Comparison of ENCODE assay signal across 26 mouse cellular contexts in the genomic region with DNA sequence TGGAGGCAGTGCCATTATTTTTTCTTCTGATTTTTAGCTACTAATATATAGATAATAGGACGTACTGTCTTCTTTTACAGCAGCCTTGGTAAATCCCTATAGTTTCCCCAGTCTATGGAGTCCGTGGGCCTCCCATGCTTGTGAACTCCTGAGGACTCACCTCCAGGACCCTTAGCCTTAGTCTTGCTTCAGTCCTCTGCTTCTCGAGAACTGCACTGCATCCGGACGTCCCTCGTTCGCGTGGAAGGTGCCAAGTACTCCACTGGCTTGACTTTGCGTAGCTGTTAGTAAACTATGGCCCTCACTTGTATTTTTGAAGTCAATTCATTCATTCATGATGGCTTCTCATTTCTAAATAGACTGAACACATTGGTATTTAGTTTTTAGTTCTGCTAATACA.
"Had no signal": no experiment of that assay in that cellular context is flagged by ENCODE, and none has a peak within 500 bp of the region (broad histone marks: within the 10 kb centered on the region; RNA-seq: fewer than 3 reads in every experiment).

No protein-coding gene starts in this region.

- H3K4me3 ChIP-seq: gastrocnemius, adult 2 months; heart, embryonic 10.5 days; heart, embryonic 12.5 days; hindbrain, embryonic 10.5 days; hindbrain, embryonic 12.5 days; intestine, embryonic 15.5 days; limb, embryonic 13.5 days; limb, embryonic 15.5 days; liver, embryonic 12.5 days had no signal

- ATAC-seq: hindbrain, embryonic 16.5 days; inflammation-experienced regulatory T-cells, adult 6 months; intestine, embryonic 15.5 days; intestine, postnatal 0 days; liver, embryonic 12.5 days had no signal

- H3K27ac ChIP-seq: gastrocnemius, adult 2 months; heart, embryonic 10.5 days; hindbrain, embryonic 10.5 days; hindbrain, embryonic 12.5 days; hindbrain, embryonic 14.5 days; intestine, embryonic 15.5 days; limb, embryonic 13.5 days; limb, embryonic 15.5 days; liver, embryonic 12.5 days; liver, embryonic 14.5 days had no signal

- H3K4me1 ChIP-seq: hindbrain, embryonic 10.5 days; hindbrain, embryonic 12.5 days; intestine, embryonic 15.5 days; limb, embryonic 13.5 days; limb, embryonic 15.5 days had no signal

- H3K9me3 ChIP-seq: heart, embryonic 10.5 days; heart, embryonic 12.5 days; hindbrain, embryonic 10.5 days; hindbrain, embryonic 12.5 days; intestine, embryonic 15.5 days; limb, embryonic 13.5 days; limb, embryonic 15.5 days; liver, embryonic 12.5 days had no signal

- H3K9ac ChIP-seq: heart, embryonic 12.5 days; hindbrain, embryonic 12.5 days; hindbrain, embryonic 14.5 days; intestine, embryonic 15.5 days; limb, embryonic 13.5 days; limb, embryonic 15.5 days; liver, embryonic 12.5 days; liver, embryonic 14.5 days had no signal

- DNase-seq: gastrocnemius, adult 2 months; gastrocnemius, postnatal 10 days; gastrocnemius, postnatal 25 days; heart, adult 18-20 months; heart, postnatal 10 days; heart, postnatal 4 days; kidney, adult 18-20 months; kidney, adult 8-10 months; kidney, postnatal 10 days; kidney, postnatal 25 days; layer of hippocampus, adult 9-11 months; layer of hippocampus, postnatal 36 days; left cerebral cortex, postnatal 4 days had no signal

- H3K36me3 ChIP-seq: intestine, embryonic 15.5 days had no signal

- H3K27me3 ChIP-seq: heart, embryonic 12.5 days; hindbrain, embryonic 12.5 days; intestine, embryonic 15.5 days; limb, embryonic 13.5 days; limb, embryonic 15.5 days; liver, embryonic 12.5 days had no signal

- H3K4me2 ChIP-seq: heart, embryonic 12.5 days; hindbrain, embryonic 12.5 days; hindbrain, embryonic 14.5 days; intestine, embryonic 15.5 days; limb, embryonic 13.5 days; limb, embryonic 15.5 days; liver, embryonic 12.5 days had no signal
